Mouse (Mus musculus): ENCODE measurements around the gene Caln1.

DNA sequence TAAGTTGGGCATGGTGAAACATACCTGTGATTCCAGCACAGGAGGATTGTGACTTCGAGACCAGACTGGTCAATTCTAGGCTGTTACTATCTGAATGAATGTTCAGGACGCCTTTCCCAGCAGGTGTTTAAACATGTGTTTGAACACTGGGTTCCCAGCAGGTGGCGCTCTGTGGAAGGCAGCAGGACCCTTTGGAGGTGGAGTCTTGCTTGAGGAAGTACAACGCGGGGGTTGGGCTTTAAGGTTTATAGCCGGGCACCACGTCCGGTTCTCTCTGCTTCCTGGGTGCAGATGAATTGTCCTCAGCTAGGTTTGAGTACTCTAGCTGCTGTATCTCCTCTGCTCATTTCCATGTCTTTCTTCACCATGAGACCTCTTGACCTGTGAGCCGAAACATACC, 349.1 kb downstream of the Caln1 start:
- TF ChIP-seq CTCF (conservative IDR thresholded peaks at IDR 0.05; ENCODE audit: low read length), result peak; percentile 27; the same call in 1 of the 2 replicates
- no peak for TF ChIP-seq NANOG (IDR thresholded peaks at IDR 0.05; ENCODE audit: borderline replicate concordance, low read length)

Data from E14TG2a.4 (cell line).